Mouse (Mus musculus): ENCODE data around the gene Man1a. TPM values are rescaled to one million over a fixed set of nuclear protein-coding genes. Genes with fewer than 3 reads are reported as not detected.

Man1a gene
- polyA plus RNA-seq, 1 experiment: 4.1 TPM

DNA sequence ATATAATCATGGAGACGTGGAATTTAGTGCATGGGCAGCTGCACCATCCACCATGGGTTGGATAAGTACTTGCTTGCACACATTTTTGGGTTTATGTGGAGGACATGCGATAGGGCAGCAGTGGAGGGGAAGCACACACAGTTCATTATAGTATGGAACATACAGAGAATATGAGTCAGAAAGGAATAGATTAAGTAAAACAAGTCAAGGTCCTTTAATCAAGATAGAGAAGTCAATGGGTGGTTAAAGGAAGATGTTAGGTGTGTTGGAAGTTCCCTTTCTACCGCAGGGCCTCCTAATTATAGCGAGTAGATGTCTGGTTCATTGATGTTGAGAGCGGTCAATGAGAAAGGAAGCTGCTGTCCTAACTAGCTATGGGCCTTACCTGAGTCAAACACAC lies 91.5 kb downstream of the Man1a start:
- TF ChIP-seq TAL1 (IDR thresholded peaks at IDR 0.05; ENCODE audit: low read length) (no peak), GATA1 (IDR thresholded peaks at IDR 0.05; ENCODE audit: low read length) (no peak)
- H3K36me3 ChIP-seq (ENCODE audit: control insufficient read depth): peaks cover 29% of the 10 kb centered on the region

DNA sequence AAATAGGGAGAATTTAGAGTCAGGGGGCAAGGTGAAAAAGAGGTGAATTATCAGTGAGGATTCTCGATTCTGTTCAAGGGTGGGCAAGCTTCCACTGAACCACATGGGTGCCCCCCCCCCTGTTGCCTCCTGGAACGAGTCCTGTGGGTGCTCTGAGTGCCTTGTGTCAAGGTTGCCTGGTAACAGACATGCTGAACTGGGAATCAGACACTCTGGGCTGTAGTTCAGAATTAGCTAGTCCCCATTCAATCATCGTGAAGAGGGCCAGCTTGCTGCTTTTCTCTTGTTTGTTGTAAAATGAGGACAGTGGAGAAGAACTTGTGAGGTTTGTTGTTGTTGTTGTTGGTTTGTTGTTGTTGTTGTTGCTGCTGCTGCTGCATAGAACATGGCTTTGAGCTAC lies 92.3 kb downstream of the Man1a start:
- Histone ChIP-seq H3K9me3 (ENCODE audit: control insufficient read depth, low read length) (no peaks in the 10 kb centered on the region), H3K4me1 (ENCODE audit: control insufficient read depth) (no peaks in the 10 kb centered on the region), H3K36me3 (ENCODE audit: control insufficient read depth) (peaks cover 29% of the 10 kb centered on the region), H3K4me3 (replicated peaks) (no peak overlapping the region), H3K27me3 (ENCODE audit: control insufficient read depth) (no peaks in the 10 kb centered on the region)
- TF ChIP-seq TAL1 (IDR thresholded peaks at IDR 0.05; ENCODE audit: low read length) (no peak), GATA1 (IDR thresholded peaks at IDR 0.05; ENCODE audit: low read length) (no peak)

More for the DNA sequence above, 91.5 kb downstream of the Man1a start:
- Histone ChIP-seq H3K27me3 (ENCODE audit: control insufficient read depth) (no peaks in the 10 kb centered on the region), H3K4me3 (replicated peaks) (no peak overlapping the region), H3K4me1 (ENCODE audit: control insufficient read depth) (no peaks in the 10 kb centered on the region), H3K9me3 (ENCODE audit: control insufficient read depth, low read length) (no peaks in the 10 kb centered on the region)

DNA sequence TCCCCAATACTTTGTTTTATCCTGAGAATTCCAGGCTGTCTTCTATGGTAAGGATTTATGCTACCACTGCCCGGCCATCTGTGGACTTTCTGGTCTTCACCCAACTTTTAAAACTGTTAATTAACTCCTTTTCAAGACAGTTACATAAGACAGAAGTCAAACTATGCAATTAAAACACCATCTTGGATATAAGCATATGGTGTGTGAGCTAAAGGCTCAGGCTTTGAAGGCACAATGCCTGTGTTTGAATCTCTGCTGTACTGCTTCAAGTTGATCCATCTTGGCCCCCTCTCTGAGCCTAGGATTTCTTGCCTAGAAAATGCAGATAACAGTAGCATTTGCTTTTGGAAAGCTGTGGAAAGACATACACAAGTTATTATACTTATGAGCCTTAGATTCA lies 97.8 kb downstream of the Man1a start:
- Histone ChIP-seq H3K9me3 (ENCODE audit: control insufficient read depth, low read length) (no peaks in the 10 kb centered on the region), H3K36me3 (ENCODE audit: control insufficient read depth) (peaks cover 39% of the 10 kb centered on the region), H3K4me3 (replicated peaks) (no peak overlapping the region), H3K4me1 (ENCODE audit: control insufficient read depth) (no peaks in the 10 kb centered on the region), H3K27me3 (ENCODE audit: control insufficient read depth) (no peaks in the 10 kb centered on the region)
- TF ChIP-seq TAL1 (IDR thresholded peaks at IDR 0.05; ENCODE audit: low read length): no peak
- no peak for TF ChIP-seq GATA1 (IDR thresholded peaks at IDR 0.05; ENCODE audit: low read length)

DNA sequence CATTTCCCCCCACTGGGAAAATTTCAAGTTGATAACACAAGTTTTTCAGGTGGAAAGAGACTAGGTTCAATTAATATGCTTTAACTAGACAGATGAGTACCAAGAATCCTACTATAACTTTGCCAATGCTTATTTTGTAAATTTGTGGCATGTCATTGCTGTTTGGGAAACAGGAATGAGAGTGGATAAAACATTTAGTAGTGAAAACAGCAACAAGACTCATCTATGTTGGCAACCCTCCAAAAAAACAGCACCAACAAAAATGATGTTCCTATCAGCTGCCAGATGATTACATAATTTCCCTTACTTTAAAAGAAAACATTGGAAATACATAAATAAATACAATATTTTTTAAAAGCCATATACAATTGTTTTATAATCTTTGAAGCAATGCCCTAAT lies 102.2 kb downstream of the Man1a start:
- no peak for TF ChIP-seq GATA1 (IDR thresholded peaks at IDR 0.05; ENCODE audit: low read length)
- no peak for TF ChIP-seq TAL1 (IDR thresholded peaks at IDR 0.05; ENCODE audit: low read length)
- H3K9me3 ChIP-seq (ENCODE audit: control insufficient read depth, low read length): no peaks in the 10 kb centered on the region

DNA sequence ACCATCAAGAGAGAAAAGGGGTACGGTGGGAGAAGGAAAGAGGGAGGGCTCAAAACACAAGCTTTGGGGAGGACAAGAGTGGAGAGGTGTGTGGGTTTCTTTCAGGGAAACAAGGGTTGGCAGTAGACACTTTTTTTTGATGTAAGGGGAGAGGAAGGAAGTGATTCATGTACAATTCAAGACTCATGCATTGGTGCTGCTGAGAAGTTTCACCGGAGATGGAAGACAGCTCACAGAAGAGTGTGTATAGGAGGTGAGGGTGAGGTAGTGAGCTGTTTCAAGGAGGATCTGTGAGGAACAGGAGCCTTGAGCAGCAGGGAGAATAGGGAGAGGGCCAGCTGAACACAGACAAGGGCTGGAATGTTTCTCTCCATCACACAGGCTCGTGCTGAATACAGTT lies 116.7 kb downstream of the Man1a start:
- Histone ChIP-seq H3K4me3 (replicated peaks) (no peak overlapping the region), H3K27me3 (ENCODE audit: control insufficient read depth) (no peaks in the 10 kb centered on the region), H3K9me3 (ENCODE audit: control insufficient read depth, low read length) (no peaks in the 10 kb centered on the region), H3K36me3 (ENCODE audit: control insufficient read depth) (peaks cover 14% of the 10 kb centered on the region), H3K4me1 (ENCODE audit: control insufficient read depth) (no peaks in the 10 kb centered on the region)
- TF ChIP-seq TAL1 (IDR thresholded peaks at IDR 0.05; ENCODE audit: low read length) (no peak), GATA1 (IDR thresholded peaks at IDR 0.05; ENCODE audit: low read length) (no peak)

More for the DNA sequence above, 102.2 kb downstream of the Man1a start:
- Histone ChIP-seq H3K36me3 (ENCODE audit: control insufficient read depth) (peaks cover 31% of the 10 kb centered on the region), H3K27me3 (ENCODE audit: control insufficient read depth) (no peaks in the 10 kb centered on the region), H3K4me1 (ENCODE audit: control insufficient read depth) (no peaks in the 10 kb centered on the region), H3K4me3 (replicated peaks) (no peak overlapping the region)

DNA sequence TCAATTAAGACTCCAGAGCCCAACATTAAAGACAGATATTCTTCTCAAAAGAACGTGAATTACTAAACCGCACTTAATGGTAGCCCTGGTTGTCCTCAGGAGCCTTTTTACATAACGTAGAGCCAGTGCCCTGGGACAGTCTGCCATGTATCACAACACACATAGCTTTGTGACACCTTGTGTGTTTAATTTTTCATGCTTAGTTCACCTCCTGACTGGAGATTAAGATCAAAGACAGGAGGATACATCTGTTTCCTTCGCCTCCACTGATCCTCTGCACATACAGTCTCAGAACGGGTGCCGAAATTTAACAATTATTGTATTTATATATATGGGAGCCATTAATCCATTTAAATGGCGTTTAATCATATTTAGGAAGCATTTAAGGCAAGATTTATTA lies 134.8 kb downstream of the Man1a start:
- no peak for TF ChIP-seq GATA1 (IDR thresholded peaks at IDR 0.05; ENCODE audit: low read length)
- no peak for TF ChIP-seq TAL1 (IDR thresholded peaks at IDR 0.05; ENCODE audit: low read length)
- H3K27me3 ChIP-seq (ENCODE audit: control insufficient read depth): no peaks in the 10 kb centered on the region
- H3K4me3 ChIP-seq (replicated peaks): no peak overlapping the region
- H3K36me3 ChIP-seq (ENCODE audit: control insufficient read depth): no peaks in the 10 kb centered on the region
- no peaks in the 10 kb centered on the region for H3K4me1 ChIP-seq (ENCODE audit: control insufficient read depth)
- no peaks in the 10 kb centered on the region for H3K9me3 ChIP-seq (ENCODE audit: control insufficient read depth, low read length)

DNA sequence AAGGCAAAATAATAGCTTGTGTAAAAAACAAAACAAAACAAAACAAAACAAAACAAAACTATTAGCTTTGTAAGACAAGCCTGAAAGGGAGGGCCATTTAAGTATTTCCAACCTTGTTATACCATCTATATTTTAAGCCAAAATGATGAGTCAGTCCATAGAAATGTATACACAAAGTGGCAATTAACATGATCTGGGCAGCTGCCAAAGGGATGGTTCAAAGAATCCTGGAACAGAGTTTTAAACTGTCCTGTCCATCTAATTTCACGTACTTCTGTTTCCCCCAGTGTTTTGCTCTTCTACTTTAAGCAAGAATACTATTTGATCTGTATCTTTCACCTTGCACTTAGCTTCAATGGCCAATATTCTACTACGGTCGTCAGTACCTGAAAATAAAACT lies 138.2 kb downstream of the Man1a start:
- Histone ChIP-seq H3K27me3 (ENCODE audit: control insufficient read depth) (no peaks in the 10 kb centered on the region), H3K4me1 (ENCODE audit: control insufficient read depth) (no peaks in the 10 kb centered on the region), H3K9me3 (ENCODE audit: control insufficient read depth, low read length) (no peaks in the 10 kb centered on the region), H3K36me3 (ENCODE audit: control insufficient read depth) (peaks cover 14% of the 10 kb centered on the region), H3K4me3 (replicated peaks) (no peak overlapping the region)
- no peak for TF ChIP-seq TAL1 (IDR thresholded peaks at IDR 0.05; ENCODE audit: low read length)

DNA sequence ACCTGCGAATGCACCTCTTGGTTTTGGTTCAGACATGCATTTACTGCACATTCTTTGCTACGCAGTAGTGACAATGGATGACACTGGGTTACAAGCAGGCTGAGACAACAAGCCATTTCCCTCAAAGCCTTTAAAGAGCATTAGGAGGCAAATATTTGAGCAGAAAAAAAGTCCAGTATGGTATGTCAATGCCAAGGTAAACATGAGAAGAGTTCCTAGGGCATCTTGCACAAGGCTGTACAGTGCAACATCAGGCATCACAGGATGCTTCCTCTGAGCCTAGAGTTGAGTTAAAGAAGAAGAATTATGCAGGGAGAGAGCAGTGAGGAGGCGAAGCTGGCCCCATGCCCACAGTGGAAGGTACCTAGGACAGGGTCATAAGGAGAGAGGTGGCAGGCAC lies 140.3 kb downstream of the Man1a start:
- H3K4me3 ChIP-seq (replicated peaks): no peak overlapping the region
- TF ChIP-seq GATA1 (IDR thresholded peaks at IDR 0.05; ENCODE audit: low read length) (no peak), TAL1 (IDR thresholded peaks at IDR 0.05; ENCODE audit: low read length) (no peak)
- H3K36me3 ChIP-seq (ENCODE audit: control insufficient read depth): peaks cover 35% of the 10 kb centered on the region
- no peaks in the 10 kb centered on the region for H3K4me1 ChIP-seq (ENCODE audit: control insufficient read depth)
- H3K9me3 ChIP-seq (ENCODE audit: control insufficient read depth, low read length): no peaks in the 10 kb centered on the region
- H3K27me3 ChIP-seq (ENCODE audit: control insufficient read depth): no peaks in the 10 kb centered on the region

DNA sequence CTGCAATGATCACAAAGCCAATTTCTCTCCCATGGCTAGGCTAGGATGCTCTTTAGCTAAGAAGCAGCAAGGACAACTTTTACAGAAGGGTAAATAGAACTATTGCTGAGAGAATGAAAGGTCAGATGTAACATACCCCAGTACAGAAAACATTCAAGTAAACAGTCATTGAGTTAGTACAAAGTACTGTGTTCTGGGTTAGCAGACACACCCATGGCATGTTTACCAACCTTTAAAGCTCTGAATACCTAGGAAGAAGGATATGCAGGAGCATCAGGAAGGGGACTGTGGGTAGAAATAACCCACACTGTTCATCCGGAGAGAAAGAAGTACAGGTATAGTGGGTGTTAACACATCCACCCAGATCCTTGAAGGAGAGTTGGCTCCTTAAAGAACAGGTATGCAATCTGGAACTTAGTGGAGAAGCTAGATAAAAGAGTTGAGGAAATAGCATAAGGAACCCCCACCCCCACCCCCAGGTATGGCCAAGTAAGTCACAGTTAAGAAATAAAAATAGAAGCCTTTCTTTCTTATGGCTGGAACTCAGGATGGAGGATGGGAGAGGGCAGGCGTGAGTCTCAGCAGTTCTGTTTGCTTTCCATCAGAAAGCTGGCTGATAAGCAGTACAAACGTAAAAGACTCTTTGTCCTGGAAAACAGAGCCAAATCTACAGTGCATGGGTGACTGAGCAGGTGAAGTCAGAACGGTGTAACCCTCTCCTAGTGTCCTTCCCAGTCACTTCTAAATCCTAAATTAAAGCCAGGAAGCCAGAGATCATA lies 146.5 kb downstream of the Man1a start:
- no peak overlapping the region for H3K4me3 ChIP-seq (replicated peaks)
- peaks cover 66% of the 10 kb centered on the region for H3K36me3 ChIP-seq (ENCODE audit: control insufficient read depth)
- TF ChIP-seq TAL1 (IDR thresholded peaks at IDR 0.05; ENCODE audit: low read length): no peak
- TF ChIP-seq GATA1 (IDR thresholded peaks at IDR 0.05; ENCODE audit: low read length): no peak
- H3K27me3 ChIP-seq (ENCODE audit: control insufficient read depth): no peaks in the 10 kb centered on the region
- H3K9me3 ChIP-seq (ENCODE audit: control insufficient read depth, low read length): no peaks in the 10 kb centered on the region
- no peaks in the 10 kb centered on the region for H3K4me1 ChIP-seq (ENCODE audit: control insufficient read depth)

DNA sequence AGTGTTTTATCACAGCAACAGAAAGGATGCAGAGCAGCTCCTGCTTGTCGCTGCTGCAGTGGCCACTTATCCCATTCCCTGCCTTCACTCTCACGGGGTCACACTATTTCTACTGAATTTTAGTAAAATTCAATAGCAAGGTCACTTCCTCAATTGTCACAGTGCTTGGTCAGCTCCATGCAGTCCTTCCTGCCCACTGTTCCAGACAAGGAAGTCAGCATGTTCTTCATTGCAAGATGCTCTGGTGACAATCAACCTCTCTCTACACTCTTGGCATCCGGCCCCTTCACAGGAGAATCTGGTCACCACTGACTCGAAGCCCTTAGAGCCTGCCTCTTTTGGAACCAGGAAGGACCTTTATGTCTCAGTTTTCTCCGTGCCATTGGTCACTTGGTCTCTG lies 148.5 kb downstream of the Man1a start:
- Histone ChIP-seq H3K4me3 (replicated peaks) (no peak overlapping the region), H3K27me3 (ENCODE audit: control insufficient read depth) (no peaks in the 10 kb centered on the region), H3K36me3 (ENCODE audit: control insufficient read depth) (peaks cover 68% of the 10 kb centered on the region), H3K9me3 (ENCODE audit: control insufficient read depth, low read length) (no peaks in the 10 kb centered on the region), H3K4me1 (ENCODE audit: control insufficient read depth) (no peaks in the 10 kb centered on the region)
- no peak for TF ChIP-seq GATA1 (IDR thresholded peaks at IDR 0.05; ENCODE audit: low read length)

All from erythroblast, embryonic 14.5 days (primary cell).